Mouse (Mus musculus) gastrocnemius, adult 8-10 months (tissue): ENCODE results near the gene Adgrg6. TPM values are rescaled to one million over a fixed set of nuclear protein-coding genes. Genes with fewer than 3 reads are reported as not detected.

Experiments used
- DNase-seq, 2 experiments: peaks; one replicate each; pipeline ENCODE4 v3.0.0; 2022; ENCODE audit warnings: low spot score in 2 of 2
- total RNA-seq, 4 experiments: library from RNA; stranded (reverse); gene quantifications; 2 replicates each; pipeline ENCODE4 v1.2.4; 2022

Gene Adgrg6
- total RNA-seq, 4 experiments from 2014 or later = 0.56 to 2.0 (median 1.3) TPM

DNA sequence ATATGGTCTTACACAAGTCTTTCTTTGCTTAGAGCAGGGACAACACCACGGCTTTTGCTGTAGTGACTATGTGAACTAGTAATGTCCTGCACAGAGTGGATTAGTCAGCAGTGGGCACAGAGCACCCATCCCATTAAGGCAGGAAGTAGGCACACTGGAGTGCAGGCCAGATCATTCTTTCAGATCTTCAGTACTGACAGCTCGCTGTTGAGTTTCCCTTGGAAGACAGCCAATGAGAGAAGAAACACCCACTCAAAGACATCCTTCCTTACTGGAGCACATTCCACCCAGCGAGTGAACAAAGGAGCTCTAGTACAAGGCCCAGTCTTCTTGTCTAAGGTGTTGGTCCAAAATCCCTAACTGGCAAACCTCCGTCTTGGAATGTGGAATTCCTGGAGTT lies 53.6 kb downstream of the Adgrg6 start:
- no peak for DNase-seq

DNA sequence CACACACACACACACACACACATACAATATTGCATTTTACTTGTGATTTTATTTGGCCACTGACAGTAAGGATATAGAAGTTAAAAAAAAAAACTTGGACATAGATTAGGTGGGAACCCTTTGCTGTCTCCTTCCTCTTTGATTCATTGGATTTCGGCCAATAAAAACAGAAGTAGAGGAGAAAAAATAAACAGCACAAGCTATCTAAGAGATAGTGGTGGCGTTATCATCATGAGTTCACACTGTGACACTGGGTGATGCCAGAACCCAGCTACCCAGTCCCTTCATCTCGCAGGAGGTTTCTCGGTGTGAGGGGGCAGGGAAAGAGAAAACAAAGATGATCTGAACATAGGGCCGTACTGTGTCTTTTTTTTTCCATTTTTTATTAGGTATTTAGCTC lies 62.2 kb downstream of the Adgrg6 start:
- no peak for DNase-seq

DNA sequence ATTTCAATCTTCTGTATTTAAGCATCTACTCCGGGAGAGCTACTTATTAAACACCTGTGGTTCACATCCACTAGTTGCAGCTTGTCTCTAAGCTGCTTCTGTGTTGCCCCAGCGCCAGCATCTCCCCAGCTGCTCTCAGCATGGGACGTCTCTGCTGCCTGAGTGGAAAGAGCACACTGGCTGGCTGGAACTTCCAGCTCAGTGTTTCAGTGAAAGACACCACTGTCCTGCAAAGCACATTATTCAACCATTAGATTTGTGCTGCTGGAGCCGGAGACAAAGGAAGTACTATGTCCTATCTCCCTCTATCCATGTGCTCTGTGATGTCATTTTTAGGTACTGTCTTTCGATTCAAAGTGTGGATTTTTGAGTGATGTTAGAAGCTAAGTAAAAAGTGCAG lies 63.0 kb downstream of the Adgrg6 start:
- no peak for DNase-seq

DNA sequence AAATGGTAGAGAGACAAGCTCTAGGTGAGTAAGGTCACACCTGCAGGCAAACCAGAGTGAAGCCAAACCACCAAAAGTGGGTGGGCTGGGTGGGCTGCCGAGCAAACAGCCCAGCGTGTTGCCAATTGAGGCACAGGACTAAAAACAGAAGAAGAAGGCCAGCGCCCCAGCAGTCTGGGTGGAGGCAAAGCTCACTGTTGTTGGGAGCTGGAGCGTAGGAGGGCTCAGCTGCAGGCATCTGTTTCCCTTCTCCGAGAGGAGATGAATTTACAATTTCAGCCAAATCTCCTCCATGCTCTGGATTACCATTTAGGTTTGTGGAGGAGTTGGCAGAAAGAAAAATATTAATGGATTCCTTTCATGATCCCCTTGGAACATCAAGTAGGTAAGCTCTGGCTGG lies 64.5 kb downstream of the Adgrg6 start:
- DNase-seq = no peak

DNA sequence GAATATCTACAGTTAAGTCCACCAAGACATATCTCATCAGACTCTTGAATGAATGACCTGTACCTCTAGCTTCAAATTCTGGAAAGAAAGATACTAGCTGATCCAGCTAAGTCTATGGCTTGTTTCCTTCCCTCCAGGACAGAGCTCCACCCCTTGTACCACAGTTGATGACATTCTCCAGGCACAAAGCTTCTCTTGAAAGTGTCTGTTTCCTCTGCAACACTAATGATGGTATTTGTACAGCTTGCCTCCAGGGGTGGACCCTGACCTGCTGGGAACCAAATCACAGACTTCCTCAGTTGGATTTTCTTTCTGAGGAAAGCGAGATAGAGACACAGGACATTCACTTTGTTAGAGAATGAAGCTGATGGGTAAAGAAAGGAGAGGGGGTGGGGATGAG lies 69.1 kb downstream of the Adgrg6 start:
- DNase-seq = no peak

DNA sequence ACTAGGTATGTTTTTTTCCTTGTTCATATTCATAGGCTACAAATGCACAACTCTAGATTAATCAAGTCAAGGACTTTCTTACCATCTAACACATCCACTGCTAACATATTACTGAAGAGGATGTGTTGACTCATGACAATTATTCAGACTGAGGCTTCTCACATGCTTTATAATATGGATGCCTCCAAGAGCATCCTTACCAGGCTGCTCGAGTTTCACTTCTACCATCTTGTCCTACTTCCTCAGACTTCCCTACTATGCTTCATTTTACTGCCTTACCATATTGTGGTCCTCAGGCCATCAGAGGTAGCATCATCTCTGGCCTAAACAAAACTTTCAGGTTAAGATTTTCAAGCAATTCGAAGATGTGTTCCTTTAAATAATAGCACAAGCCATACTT lies 69.8 kb downstream of the Adgrg6 start:
- no peak for DNase-seq

DNA sequence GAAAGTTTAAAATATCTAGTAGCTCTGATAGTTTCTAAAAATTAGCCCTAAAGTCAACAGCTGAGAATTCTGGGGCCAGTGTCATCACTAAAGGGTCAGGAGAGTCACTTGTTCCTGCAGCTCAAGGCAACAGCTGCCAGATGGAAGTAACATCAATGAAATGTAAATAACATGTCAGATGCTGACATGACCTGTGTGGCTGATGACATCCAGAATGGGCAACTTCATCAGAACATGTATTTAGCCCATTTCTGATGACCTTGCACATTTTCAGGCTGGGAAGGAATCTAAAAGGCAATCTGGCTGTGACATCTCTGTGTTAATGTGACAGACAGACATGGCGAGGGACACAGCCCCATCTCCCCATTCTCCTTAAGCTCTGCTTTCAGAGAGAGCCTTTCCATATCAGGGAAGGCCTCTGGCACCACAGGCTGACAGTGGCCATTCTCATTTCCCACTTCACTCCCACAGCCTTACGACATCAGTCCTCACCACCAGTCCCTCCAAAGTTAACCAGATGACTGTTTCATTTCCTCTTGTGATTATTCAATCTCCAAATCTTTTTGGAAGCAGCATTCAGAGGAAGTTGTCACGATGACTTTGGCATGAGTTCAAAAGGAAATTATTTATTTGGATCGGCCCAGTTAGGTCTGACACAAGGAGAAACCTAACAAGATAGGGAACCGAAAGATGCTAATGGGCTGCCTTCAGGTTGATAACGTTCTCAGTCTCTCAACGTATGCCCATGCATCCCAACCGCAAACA lies 70.7 kb downstream of the Adgrg6 start:
- no peak for DNase-seq

DNA sequence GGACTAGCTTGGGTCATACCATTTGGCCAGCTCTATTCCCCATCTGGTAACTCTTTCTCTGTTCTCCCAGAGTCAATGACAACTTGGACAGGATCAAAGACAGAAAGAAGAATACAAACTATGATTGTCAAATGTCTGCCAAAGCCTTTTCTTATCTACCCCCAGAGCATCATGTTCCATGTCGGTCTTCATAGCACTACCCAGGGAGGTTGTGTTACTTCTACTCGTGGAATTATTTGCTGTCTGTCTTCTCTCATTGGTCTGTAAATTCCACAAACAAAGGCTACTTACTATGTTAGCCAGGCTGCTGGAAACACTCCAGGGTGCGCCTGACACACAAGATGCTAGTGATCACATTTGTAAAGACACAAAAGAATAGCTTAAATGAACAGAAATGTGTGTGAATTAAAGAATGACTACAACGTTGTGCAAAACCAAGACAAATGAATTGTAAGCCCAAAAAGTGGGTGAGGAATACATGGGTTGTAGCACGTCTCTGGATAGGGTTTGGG lies 74.4 kb downstream of the Adgrg6 start:
- no peak for DNase-seq

DNA sequence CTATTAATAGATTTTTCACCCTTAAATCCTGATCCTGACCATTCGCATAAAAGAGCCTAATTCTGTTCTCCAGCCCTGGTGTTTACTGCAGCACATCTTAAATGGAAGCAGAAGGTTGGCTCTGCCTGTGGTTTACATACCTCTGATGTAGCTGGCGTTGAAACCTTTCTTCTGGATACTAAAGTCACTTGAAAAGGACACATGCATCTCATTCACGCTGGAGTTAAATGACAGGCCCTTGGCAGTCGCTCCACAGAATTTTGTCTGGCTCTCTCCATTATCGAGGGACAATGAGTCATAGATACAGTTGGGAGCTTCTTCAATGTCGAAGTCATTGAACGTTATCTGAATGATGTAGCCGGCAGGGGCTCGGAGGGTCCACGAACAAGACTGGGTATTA lies 76.8 kb downstream of the Adgrg6 start:
- no peak for DNase-seq

DNA sequence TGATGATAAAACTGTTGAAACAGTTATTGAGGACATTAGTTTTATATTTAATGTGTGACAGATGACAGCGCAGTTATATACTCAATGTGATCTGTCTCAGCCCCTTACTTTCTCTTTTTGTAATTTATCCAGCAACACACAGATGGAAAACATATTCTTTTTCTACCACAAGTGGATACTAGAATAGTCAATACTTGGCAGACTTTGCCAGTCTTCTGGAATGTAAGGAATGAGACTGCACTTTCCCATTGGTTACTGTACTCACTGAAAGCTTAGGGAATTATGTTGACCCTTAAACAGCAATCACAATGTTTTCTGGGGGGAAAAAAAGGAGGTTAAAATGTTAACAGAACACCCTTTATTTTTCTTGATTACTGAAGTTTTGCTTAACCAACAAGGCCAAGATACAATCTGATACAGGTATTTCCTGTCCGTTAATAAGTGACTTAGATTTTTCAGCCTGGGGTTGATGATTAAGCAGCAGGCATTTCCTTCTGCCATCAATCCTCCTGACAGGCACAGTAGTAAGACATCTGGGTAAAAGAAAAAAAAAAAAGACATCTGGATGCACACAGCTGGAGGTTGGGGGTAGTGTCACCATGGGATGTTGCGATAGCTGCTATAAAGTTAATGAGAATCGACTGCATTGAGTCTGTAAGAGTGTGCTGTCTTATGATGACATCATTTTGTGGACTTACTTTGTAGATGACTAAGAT lies 81.5 kb downstream of the Adgrg6 start:
- no peak for DNase-seq

DNA sequence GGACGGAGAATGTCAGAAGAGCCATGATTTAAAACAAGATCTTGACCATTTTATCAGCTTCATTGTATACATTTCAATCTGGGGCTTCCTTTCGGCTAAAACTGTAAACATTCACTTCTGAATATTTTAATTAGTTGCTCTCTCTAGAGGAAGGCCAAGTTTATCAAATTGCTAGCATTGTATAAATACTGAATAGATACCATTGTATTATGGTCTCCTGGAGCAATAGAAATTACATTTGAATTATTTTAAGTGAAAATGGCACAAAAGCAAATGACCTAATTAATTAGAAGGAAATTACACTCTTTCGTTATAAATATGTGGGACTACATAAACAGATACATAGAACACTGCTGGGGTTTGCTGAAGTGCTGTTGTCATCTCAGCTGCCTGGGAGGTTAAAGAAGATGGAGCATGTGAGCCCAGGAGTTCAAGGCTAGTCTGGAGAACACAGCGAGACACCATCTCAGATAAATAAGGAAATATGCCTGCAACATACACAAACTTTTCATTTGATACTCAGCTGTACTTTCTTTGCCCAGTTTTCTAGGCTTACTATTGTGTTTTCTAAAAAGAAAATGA lies 84.4 kb downstream of the Adgrg6 start:
- DNase-seq = no peak

DNA sequence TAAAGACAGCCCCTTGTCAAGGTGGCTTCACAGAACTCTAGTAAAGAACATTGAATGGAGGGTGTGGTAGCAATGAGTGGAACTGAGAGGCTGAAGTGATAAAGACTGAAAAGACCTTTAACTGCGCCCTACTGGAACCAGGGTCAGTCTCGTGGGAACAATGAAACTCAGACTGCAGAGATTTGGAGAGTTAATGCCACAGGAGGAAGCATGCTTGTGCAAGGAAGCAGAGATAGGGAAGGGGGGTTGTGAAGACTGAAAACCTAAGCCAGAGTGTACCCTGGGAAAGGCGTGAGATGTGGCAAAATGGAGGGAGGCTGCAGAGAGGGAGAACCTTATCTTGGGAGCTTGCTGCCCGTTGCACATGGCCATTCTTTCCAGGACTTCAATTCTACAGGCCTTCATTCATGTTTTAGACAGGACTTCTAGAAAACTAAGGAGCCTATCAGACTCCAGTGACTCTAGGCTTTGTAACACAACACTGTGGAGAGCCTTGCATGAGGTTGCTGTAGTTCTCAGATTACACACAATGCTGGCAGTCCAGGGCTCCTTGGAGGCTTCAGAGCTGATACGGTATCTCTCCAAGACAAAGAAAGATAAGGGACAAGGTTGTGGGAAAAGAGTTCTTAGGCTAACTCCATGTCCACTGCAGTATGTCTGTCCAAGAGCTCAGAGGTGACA lies 85.1 kb downstream of the Adgrg6 start:
- no peak for DNase-seq

DNA sequence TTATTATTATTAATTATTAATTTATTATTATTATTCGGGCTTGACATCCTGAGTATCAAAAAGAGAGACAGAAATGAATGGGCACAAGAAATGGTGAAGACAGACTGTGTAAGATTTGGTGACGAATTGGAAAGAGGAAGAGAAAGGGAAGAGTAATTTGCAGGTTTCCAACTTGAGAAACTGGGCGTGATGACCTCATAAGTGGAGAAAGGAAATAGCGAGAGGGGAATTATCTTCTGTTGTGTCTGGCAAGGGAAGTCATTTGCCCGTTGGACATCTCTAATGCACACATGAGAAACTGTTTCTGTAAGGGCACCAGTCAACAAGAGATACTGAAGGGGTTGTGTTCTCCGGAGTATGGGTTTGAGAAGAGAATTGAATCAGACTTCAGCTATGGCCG lies 85.6 kb downstream of the Adgrg6 start:
- no peak for DNase-seq

DNA sequence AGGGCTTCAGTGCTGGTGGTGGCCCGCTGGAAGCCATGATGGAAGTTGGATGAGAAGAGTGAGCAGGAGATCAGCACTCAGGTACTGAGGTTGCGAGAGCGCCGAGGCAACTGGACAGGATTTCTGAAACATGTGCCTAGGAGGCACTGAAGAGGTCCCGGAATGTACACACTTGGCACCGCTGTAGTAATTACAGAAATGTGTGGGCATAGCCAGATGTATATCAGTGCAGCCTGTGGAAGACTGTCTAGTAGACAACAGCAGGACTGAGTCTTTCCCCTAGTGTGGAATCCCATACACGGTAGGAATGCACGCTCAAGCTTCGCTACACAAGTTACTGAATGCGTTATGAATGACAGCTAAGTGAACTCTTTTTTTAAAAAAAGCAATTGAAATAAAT lies 86.1 kb downstream of the Adgrg6 start:
- DNase-seq = no peak

DNA sequence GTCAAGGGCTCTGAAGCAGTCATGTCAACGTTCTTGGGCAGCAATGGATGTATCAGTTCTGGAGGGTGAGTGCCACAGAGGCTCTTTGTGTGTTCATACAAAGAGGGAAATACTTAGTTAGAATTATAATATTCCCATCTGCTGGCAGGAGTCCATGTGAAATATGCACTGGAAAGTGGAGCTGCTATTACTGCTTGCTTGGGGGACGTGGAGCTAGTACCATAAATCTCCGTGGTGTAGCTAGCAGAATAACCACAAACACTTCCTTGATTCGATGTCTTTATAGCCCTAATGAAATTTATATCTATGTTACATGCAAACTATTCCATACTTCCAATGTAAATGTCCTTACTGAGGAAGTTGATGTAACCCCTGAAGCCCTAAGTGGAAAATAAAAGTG lies 91.0 kb downstream of the Adgrg6 start:
- DNase-seq = no peak

DNA sequence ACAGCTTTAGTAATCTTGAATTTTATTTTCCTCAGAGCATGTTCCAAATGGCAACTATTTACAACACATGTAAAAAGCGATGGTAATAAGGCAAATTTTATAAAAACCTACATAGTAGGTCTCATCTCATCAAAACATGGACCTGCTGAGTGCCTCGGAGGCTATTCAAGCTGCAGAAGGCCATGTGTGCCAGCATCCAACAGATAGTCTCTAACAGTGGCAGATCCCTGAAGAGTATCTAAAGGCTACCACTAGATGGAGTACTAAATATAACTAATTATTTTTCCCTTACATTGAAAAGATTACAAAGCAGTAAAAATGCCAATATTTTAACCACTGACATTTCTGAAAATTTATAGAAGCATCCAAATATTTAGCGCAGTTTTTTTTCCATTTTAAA lies 93.6 kb downstream of the Adgrg6 start:
- DNase-seq = no peak

DNA sequence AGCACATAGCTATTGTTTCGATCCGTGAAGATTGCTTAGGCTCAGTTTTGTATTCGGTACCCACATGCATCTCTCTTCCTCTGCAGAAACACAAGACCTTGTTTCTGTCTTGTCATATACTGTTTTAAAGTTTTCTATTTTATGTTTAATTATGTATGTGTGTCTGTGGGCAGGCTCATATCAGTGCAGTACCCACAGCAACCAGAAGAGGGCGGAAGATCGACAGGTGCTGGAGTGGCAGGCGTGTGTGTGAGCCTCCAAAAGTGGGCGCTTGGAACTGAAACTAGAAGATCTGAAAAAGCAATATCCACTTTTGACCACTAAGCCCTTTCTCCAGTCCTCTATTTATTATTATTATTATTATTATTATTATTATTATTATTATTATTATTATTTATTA lies 95.4 kb downstream of the Adgrg6 start:
- DNase-seq = no peak

DNA sequence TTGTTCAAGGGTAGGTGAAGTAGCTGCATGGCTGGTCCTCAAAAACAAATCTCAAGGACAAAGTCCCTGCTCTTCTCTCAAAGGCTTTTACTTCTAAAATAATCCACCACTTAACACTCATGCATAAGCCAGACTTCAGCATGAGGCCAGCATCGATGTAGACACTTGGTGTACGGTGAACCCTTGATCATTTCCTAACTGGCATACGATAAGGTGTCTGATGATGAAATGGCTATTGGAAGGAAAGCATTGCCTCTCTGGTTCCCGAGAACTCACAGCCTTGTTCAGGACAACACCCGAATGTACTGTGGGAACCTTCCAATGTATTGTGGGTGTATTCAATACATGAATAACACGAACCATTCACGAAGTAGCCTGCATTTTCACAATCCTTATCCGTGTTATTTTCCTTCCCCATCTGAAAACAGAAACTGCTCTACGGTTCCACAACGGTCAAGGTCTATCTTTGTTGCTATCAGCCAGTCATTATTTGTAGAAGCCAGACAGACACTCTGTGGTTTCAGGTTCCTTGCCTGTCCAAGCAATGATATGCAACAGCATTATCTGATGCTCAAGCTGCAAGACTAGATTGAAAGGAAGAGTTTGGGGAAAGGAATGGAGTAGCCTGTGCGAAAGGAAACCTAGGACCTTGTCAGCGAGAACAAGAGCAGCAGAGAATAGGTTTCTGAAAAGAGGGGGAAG lies 99.7 kb downstream of the Adgrg6 start:
- DNase-seq = no peak

DNA sequence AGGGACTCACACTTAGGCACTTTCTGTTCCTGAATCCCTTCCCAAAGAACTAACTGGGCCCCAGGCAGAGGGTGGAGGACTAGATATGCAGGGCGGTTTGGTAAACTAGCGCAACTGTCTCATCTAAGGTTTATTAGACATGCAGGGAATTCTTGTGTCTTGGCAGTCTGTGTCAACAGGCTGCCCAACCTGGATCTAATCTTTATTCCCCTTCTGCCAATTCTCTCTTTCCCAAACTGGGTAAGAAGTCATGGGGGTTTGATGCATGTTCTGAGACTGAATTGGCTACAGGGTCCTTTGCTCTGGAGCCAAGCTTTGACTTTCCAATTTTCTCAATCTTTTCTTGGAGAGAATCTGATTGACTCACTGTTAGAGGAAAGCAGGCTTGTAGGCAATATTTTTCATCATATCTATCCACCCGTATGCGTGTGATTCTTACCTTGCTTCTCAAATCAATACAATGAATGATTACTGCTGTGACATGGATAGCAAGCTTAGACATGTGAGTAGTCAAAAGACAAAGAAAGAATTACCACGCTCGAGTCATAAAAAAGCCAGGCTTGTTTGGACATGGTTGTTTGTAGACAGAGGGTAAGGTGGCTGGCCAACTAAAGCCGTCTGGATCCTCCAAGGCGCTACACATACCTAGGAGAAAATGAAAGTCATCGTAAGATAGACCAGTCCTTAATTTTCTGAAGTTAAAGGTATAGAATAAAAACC lies 104.4 kb downstream of the Adgrg6 start:
- no peak for DNase-seq

DNA sequence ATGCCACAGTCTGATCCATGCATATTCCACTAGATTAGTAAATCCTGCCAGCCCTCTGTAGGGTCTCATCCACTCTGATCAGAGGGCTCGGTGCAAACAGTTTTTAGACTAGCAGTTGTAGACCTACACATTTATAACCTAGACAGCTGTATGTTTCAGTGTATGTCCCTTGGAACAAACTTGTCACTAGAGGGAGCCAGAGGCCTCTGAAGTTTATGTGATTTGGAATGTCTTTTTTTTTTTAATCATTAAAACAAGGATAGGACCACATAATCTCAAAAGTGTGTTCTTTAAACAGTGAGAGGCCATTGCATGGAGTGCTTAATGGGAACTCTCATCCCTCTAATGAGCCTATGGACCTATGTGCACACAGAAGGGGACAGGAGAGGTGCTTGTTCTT lies 141.4 kb downstream of the Adgrg6 start:
- DNase-seq = no peak

DNA sequence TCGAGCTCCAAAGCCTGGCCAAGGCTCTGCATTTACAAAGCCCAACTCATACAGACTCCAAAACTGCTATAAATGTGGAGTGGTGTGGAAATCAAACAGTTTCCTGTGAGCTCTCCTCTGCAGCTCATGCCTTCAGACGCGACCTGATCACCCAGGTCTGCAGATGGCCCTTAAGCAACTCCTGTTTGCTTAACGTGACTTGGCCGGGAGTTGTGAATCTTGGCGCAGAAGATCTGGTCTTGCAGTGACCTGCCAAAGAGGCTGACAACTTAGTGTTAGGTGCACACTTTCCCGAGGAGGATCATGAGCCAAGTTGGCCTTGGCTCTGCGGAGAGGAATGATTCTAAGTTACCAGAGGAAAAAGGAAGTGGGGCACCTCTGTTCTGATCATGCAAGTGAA lies 143.7 kb downstream of the Adgrg6 start:
- peak; percentile 52 to 78 for DNase-seq
